Mouse (Mus musculus): Measurements from ENCODE around the gene Elavl1. TPM values are rescaled to one million over a fixed set of nuclear protein-coding genes. Genes with fewer than 3 reads are reported as not detected.

Gene Elavl1
- 307 and 319 TPM in 2 replicates for polyA plus RNA-seq (2014; fragmentation: Nextera tagmentation; extraction: Ambion mirVana)

GRCm38 (mm10) chr8:4324983-4325750 lies at the start of gene Elavl1, which contains the start of gene Ccl25:
Gene Elavl1 (minus strand): TSS chr8:4325413.
Gene Ccl25 (plus strand): TSS chr8:4325210.
- H3K27ac ChIP-seq (ENCODE audit: low read depth) = peak within 1 kb of the TSS; percentile 89
- no peak for TF ChIP-seq CTCF (IDR thresholded peaks at IDR 0.05; ENCODE audit: low read depth)

DNA sequence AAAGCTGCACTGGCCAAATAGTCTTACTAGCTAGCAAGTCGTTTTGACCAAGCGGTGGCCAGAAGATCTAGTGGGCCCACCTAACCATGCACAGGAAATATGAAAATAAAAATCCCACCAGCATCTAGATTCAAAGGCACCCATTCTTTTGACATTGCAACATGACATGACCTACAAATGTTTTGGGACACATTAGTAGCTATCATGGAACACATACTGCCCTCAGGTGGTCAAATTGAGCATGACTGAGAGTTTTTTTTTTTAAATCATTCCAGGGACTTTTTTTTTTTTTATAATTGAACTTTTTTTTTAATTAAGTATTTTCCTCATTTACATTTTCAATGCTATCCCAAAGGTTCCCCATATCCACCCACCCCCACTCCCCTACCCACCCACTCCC lies 47.4 kb upstream of the Elavl1 start:
- H3K4me3 ChIP-seq (ENCODE audit: low read depth, low read length) = no peak overlapping the region
- H3K27ac ChIP-seq (ENCODE audit: low read depth) = no peak overlapping the region
- DNase-seq (peak; percentile 48), ATAC-seq (ENCODE audit: insufficient read depth) (no peak)
- H3K4me2 ChIP-seq = no peak overlapping the region
- WGBS = 64% methylated on average over 2 of the region's 2 CpGs
- no peaks in the 10 kb centered on the region for H3K4me1 ChIP-seq (ENCODE audit: insufficient read depth)
- TF ChIP-seq CTCF (IDR thresholded peaks at IDR 0.05; ENCODE audit: low read depth) = peak; percentile 50
- H3K9me3 ChIP-seq (ENCODE audit: low read depth, low read length) = no peaks in the 10 kb centered on the region
- H3K27me3 ChIP-seq (ENCODE audit: insufficient read depth, low read length) = no peaks in the 10 kb centered on the region
- H3K36me3 ChIP-seq (ENCODE audit: insufficient read depth) = no peaks in the 10 kb centered on the region
- H3K9ac ChIP-seq = no peak overlapping the region

More at GRCm38 (mm10) chr8:4324983-4325750, at the start of gene Elavl1, which contains the start of gene Ccl25:
- peak within 1 kb of the TSS; percentile 91 for H3K4me2 ChIP-seq
- peak; percentile 98 for ATAC-seq (ENCODE audit: insufficient read depth)
- peaks cover 51% of the 10 kb centered on the region for H3K36me3 ChIP-seq (ENCODE audit: insufficient read depth)
- no peaks in the 10 kb centered on the region for H3K27me3 ChIP-seq (ENCODE audit: insufficient read depth, low read length)
- peak within 1 kb of the TSS; percentile 98 for H3K9ac ChIP-seq
- WGBS = under 1% methylated on average over 74 of the region's 78 CpGs
- peaks cover 7% of the 10 kb centered on the region for H3K4me1 ChIP-seq (ENCODE audit: insufficient read depth)
- peak within 1 kb of the TSS; percentile 96 for H3K4me3 ChIP-seq (ENCODE audit: low read depth, low read length)
- no peaks in the 10 kb centered on the region for H3K9me3 ChIP-seq (ENCODE audit: low read depth, low read length)
- peak; percentile 98 for DNase-seq

DNA sequence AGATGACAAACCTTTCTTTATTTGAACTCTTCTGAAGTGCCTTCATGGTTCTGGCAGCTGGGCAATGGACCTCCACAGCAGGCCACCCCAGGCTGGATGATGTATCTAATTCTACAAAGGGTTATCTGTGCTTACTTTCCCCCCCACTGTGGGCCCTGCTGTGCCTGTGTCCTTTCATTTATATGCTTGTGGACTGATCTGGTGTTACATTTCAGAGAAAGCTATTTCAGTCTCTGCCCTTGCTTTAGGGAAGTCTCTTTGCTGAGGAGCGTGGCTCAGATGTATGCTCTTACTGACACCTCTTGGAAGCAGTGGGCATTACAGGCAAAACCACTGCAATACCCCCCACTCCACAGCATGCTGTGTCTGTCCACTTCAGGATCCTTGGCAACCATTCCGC lies 44.9 kb upstream of the Elavl1 start:
- no peaks in the 10 kb centered on the region for H3K9me3 ChIP-seq (ENCODE audit: low read depth, low read length)
- H3K9ac ChIP-seq = no peak overlapping the region
- H3K27me3 ChIP-seq (ENCODE audit: insufficient read depth, low read length) = no peaks in the 10 kb centered on the region
- no peaks in the 10 kb centered on the region for H3K4me1 ChIP-seq (ENCODE audit: insufficient read depth)
- TF ChIP-seq CTCF (IDR thresholded peaks at IDR 0.05; ENCODE audit: low read depth) = peak; percentile 61
- ATAC-seq (ENCODE audit: insufficient read depth) = no peak; the same call in 1 of the 2 replicates
- H3K27ac ChIP-seq (ENCODE audit: low read depth) = no peak overlapping the region
- no peaks in the 10 kb centered on the region for H3K36me3 ChIP-seq (ENCODE audit: insufficient read depth)
- no peak overlapping the region for H3K4me2 ChIP-seq
- DNase-seq = peak; percentile 50
- WGBS = 22% methylated on average over 2 of the region's 2 CpGs
- no peak overlapping the region for H3K4me3 ChIP-seq (ENCODE audit: low read depth, low read length)

GRCm38 (mm10) chr8:4368470-4368869 lies 43.3 kb upstream of the Elavl1 start:
- TF ChIP-seq CTCF (IDR thresholded peaks at IDR 0.05; ENCODE audit: low read depth) = no peak
- Histone ChIP-seq H3K27ac (ENCODE audit: low read depth) (no peak overlapping the region), H3K9ac (no peak overlapping the region), H3K4me3 (ENCODE audit: low read depth, low read length) (no peak overlapping the region), H3K36me3 (ENCODE audit: insufficient read depth) (no peaks in the 10 kb centered on the region), H3K4me1 (ENCODE audit: insufficient read depth) (no peaks in the 10 kb centered on the region), H3K4me2 (no peak overlapping the region), H3K9me3 (ENCODE audit: low read depth, low read length) (no peaks in the 10 kb centered on the region), H3K27me3 (ENCODE audit: insufficient read depth, low read length) (no peaks in the 10 kb centered on the region)
- ATAC-seq (ENCODE audit: insufficient read depth) = no peak
- whole genome bisulfite sequencing = 84% methylated on average over 4 of the region's 4 CpGs
- no peak for DNase-seq

DNA sequence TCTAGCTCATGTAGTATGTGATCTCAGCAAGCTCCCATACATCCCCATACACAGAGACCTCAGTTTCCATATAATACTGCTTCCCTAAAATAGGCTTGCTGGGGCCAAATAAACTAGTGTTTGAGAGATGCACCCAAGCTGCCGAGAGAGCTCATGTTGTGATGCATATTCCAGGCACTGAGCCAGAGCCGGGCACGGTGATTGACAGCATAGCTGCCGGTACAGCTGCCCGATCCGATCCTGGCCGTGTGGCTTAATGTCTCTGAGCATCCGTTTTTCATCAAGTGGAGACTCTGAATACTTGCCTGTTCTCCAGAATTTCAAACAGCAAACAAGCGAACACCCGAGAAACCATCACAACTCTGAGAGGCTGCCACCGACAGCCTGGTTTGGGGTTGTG lies 42.6 kb upstream of the Elavl1 start:
- no peak for TF ChIP-seq CTCF (IDR thresholded peaks at IDR 0.05; ENCODE audit: low read depth)
- no peak overlapping the region for H3K27ac ChIP-seq (ENCODE audit: low read depth)
- H3K9me3 ChIP-seq (ENCODE audit: low read depth, low read length) = no peaks in the 10 kb centered on the region
- no peak overlapping the region for H3K4me2 ChIP-seq
- no peaks in the 10 kb centered on the region for H3K27me3 ChIP-seq (ENCODE audit: insufficient read depth, low read length)
- no peak overlapping the region for H3K4me3 ChIP-seq (ENCODE audit: low read depth, low read length)
- H3K36me3 ChIP-seq (ENCODE audit: insufficient read depth) = no peaks in the 10 kb centered on the region
- ATAC-seq (ENCODE audit: insufficient read depth) (no peak), DNase-seq (no peak)
- no peaks in the 10 kb centered on the region for H3K4me1 ChIP-seq (ENCODE audit: insufficient read depth)
- 73% methylated on average over 11 of the region's 11 CpGs for WGBS
- H3K9ac ChIP-seq = no peak overlapping the region

DNA sequence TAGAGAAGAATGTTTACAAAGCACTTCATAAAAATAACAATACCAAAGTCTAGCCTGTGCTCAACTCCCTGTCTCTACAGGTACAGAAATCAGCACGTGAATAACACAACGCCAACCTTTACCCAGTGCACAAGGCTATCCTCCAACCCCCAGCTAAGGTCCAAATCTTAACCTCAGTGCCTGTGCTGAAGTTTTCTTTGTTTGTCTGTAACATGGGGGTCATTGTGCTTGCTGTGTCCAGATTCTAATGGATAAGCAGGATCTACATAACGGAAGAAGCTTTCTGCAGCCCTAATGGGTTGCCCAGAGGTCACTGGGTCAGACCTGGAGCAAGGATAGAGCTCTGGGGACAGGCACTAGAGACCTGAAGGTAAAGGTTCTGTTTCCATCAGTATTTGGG lies 41.0 kb upstream of the Elavl1 start:
- H3K27me3 ChIP-seq (ENCODE audit: insufficient read depth, low read length) = no peaks in the 10 kb centered on the region
- H3K9ac ChIP-seq = no peak overlapping the region
- no peak overlapping the region for H3K27ac ChIP-seq (ENCODE audit: low read depth)
- ATAC-seq (ENCODE audit: insufficient read depth) (no peak), DNase-seq (no peak)
- TF ChIP-seq CTCF (IDR thresholded peaks at IDR 0.05; ENCODE audit: low read depth) = no peak
- no peaks in the 10 kb centered on the region for H3K4me1 ChIP-seq (ENCODE audit: insufficient read depth)
- H3K4me2 ChIP-seq = no peak overlapping the region
- H3K4me3 ChIP-seq (ENCODE audit: low read depth, low read length) = no peak overlapping the region
- no peaks in the 10 kb centered on the region for H3K36me3 ChIP-seq (ENCODE audit: insufficient read depth)
- 80% methylated on average over 3 of the region's 3 CpGs for WGBS
- no peaks in the 10 kb centered on the region for H3K9me3 ChIP-seq (ENCODE audit: low read depth, low read length)

DNA sequence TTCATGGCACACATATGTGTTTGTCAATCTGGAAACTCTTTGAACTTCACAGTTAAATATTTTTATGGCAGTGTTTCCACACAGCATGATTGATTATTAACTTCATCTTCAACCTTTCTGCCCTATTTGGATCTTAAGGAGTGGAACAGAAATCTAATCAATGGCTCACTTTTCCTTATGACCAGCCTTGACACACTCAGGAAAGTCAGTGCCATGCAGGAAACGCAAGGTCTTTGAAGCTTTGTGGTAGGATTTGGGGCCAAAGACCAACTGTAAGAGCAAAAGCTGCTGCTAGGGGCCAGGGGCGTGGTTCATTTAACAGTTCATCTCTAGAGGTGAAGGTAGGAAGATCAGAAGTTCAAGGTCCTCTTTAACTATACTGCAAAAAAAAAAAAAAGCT lies 35.7 kb upstream of the Elavl1 start:
- no peaks in the 10 kb centered on the region for H3K36me3 ChIP-seq (ENCODE audit: insufficient read depth)
- H3K9ac ChIP-seq = no peak overlapping the region
- no peak overlapping the region for H3K4me2 ChIP-seq
- DNase-seq = no peak
- no peaks in the 10 kb centered on the region for H3K9me3 ChIP-seq (ENCODE audit: low read depth, low read length)
- no peak for TF ChIP-seq CTCF (IDR thresholded peaks at IDR 0.05; ENCODE audit: low read depth)
- no peak overlapping the region for H3K27ac ChIP-seq (ENCODE audit: low read depth)
- H3K4me1 ChIP-seq (ENCODE audit: insufficient read depth) = no peaks in the 10 kb centered on the region
- WGBS = 78% methylated on average over 2 of the region's 2 CpGs
- no peak for ATAC-seq (ENCODE audit: insufficient read depth)
- no peak overlapping the region for H3K4me3 ChIP-seq (ENCODE audit: low read depth, low read length)
- H3K27me3 ChIP-seq (ENCODE audit: insufficient read depth, low read length) = no peaks in the 10 kb centered on the region
